Mouse (Mus musculus): ENCODE measurements around the gene Wbp2nl.

Gene Wbp2nl

GRCm38 (mm10) chr15:82319613-82320012 is 20.9 kb downstream of the Wbp2nl start:
- DNase-seq (ENCODE audit: low spot score in 2 of 2) = no peak

GRCm38 (mm10) chr15:82322195-82322594 is 23.4 kb downstream of the Wbp2nl start:
- DNase-seq (ENCODE audit: low spot score in 2 of 2) = no peak

GRCm38 (mm10) chr15:82325382-82325781 is 26.6 kb downstream of the Wbp2nl start:
- no peak for DNase-seq (ENCODE audit: low spot score in 2 of 2)

GRCm38 (mm10) chr15:82335194-82335593 is 36.4 kb downstream of the Wbp2nl start:
- DNase-seq (ENCODE audit: low spot score in 2 of 2) = no peak

- no peak for DNase-seq (ENCODE audit: low spot score in 2 of 2)
Observed at GRCm38 (mm10) chr15:82336629-82337028, 37.9 kb downstream of the Wbp2nl start.

- no peak for DNase-seq (ENCODE audit: low spot score in 2 of 2)
Observed at GRCm38 (mm10) chr15:82337875-82338274, 39.1 kb downstream of the Wbp2nl start.

GRCm38 (mm10) chr15:82338593-82339112 is 39.9 kb downstream of the Wbp2nl start, which contains the start of the genes Naga, Pheta2 and Smdt1:
Naga (minus strand) TSS chr15:82338925.
Pheta2 (plus strand) TSS chr15:82338942.
Smdt1 (plus strand) TSS chr15:82338959.
- DNase-seq (ENCODE audit: low spot score in 2 of 2) = peak; percentile 83 to 92

GRCm38 (mm10) chr15:82339150-82339549 is 40.4 kb downstream of the Wbp2nl start:
- no peak for DNase-seq (ENCODE audit: low spot score in 2 of 2)

- no peak for DNase-seq (ENCODE audit: low spot score in 2 of 2)
Observed at GRCm38 (mm10) chr15:82339634-82340254, 41.0 kb downstream of the Wbp2nl start.

- DNase-seq (ENCODE audit: low spot score in 2 of 2) = no peak
Observed at GRCm38 (mm10) chr15:82340414-82341035, 41.8 kb downstream of the Wbp2nl start.

GRCm38 (mm10) chr15:82341036-82341501 is 42.3 kb downstream of the Wbp2nl start:
- no peak for DNase-seq (ENCODE audit: low spot score in 2 of 2)

- DNase-seq (ENCODE audit: low spot score in 2 of 2) = no peak
Observed at GRCm38 (mm10) chr15:82341675-82342542, 43.2 kb downstream of the Wbp2nl start.

GRCm38 (mm10) chr15:82342543-82342935 is 43.8 kb downstream of the Wbp2nl start:
- no peak for DNase-seq (ENCODE audit: low spot score in 2 of 2)

GRCm38 (mm10) chr15:82343368-82344287 is 44.9 kb downstream of the Wbp2nl start:
- no peak for DNase-seq (ENCODE audit: low spot score in 2 of 2)

GRCm38 (mm10) chr15:82344971-82345370 is 46.2 kb downstream of the Wbp2nl start:
- no peak for DNase-seq (ENCODE audit: low spot score in 2 of 2)

GRCm38 (mm10) chr15:82345820-82346470 is 47.2 kb downstream of the Wbp2nl start:
- DNase-seq (ENCODE audit: low spot score in 2 of 2) = peak; percentile 94 to 97

- no peak for DNase-seq (ENCODE audit: low spot score in 2 of 2)
Observed at GRCm38 (mm10) chr15:82346580-82347302, 48.0 kb downstream of the Wbp2nl start.

GRCm38 (mm10) chr15:82347303-82347676 is 48.5 kb downstream of the Wbp2nl start:
- no peak for DNase-seq (ENCODE audit: low spot score in 2 of 2)

- DNase-seq (ENCODE audit: low spot score in 2 of 2) = no peak
Observed at GRCm38 (mm10) chr15:82347852-82348251, 49.1 kb downstream of the Wbp2nl start.

Measured in frontal cortex, postnatal 25 days (tissue).